Mouse (Mus musculus) naive thymus-derived CD4-positive, alpha-beta T cell, adult 2 months (primary cell): ENCODE measurements around the gene Prm2.

Experiments
- DNase-seq: peaks from one replicate; pipeline ENCODE4 v3.0.0-alpha.2; 2011; ENCODE audit warnings: low read depth

Prm2 gene

DNA sequence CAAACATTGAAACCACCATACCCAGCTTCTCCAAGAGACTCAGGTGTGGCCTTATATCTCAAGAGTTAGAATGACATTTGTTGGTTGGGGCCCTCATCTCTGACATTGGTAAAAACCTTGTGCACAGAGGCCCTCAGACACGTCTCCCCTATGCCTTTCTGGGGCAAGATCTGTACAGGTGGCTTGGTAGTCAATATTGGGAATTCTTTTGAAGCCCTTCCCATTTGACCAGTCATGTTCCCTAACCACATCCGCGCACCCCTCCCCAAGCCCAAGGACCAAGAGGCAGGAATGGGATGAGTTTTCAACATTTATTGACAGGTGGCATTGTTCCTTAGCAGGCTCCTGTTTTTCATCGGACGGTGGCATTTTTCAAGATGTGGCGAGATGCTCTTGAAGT is at the start of gene Prm2:
TSS of gene Prm2 (minus strand) at position 101 of the 400 bp plus-strand sequence.
- DNase-seq: no peak

DNA sequence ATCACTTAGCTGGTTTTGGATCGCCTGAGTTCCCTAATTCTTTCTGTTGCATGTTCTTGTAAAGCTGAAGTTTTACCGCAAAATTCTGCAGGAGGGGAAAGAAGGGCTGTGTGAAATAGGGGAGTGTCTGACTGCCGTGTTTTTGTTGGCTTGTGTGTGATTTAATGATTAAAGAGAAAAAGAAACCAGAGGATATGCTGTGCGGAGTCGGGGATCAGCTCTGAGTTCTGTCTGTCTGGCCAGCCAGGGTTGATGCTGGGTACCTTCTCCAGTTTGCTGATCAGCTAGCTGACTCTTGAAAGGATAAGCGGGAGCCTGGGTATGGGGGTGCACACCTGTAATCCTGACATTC is 48.4 kb upstream of the Prm2 start:
- no peak for DNase-seq

DNA sequence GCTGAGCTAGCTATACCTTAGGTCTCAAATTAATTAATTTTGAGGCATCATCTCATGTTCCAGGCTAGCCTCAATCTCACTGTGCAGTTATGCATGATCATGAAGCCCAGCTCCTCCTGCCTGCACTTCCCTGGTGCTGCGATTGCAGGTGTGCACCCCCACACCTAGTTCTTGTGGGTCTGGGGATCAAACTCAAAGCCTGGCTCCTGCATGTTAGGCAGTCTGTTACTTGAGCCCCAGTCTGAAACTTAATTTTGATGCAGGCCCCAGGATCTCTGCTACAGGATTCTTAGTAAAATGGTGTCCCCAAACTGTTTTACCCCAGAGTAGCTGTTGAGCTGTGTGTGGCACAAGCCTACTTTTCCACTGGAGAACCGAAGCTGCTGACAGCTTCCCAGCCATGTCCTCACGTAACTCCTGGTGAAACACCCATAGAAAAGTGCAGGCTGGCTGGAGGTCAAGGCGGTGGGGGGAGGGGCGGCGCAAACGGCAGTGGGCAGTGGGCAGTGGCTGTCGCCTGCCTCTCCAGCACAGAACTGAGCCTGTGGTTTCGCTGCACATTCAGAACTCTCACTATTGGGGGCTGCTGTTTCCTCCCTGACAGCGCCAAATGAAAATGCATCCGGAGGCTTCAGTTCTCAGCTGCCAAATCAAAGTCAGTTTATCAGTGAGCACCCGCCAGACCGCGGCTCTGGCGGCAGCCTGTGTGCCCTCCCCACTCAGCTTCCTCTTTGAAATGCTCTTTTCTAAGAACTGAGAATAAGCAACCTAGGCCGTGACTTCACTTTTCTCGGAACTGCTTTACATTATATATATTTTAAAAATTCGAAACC is 47.8 kb upstream of the Prm2 start:
- DNase-seq: peak; percentile 84

DNA sequence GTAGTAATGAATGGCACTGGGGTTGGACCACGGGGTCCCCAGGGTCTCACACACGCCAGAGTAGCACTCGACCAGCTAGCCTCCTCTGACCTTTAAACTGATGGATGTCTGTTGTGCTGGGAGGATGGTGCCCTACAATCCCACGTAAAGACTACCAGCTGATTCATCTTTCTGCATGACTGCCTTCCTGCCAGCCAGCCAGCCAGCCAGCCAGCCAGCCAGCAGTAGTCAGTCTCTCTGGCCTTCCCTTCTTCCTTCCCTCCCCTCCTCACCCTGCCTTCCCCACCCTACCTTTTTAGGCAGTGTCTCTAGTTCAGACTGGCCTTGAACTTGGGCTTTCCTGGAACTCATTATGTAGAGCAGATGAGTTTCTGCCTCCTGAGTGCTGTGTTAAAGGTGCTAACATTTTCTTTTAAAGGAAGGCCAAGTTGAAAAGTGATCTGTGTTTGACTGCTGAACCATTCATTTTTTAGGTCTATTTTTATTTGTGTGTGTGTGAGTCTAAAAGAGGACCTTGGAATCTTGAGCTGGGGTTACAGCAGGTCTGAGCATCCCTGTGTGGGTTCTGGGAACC is 46.4 kb upstream of the Prm2 start:
- DNase-seq: peak; percentile 25

DNA sequence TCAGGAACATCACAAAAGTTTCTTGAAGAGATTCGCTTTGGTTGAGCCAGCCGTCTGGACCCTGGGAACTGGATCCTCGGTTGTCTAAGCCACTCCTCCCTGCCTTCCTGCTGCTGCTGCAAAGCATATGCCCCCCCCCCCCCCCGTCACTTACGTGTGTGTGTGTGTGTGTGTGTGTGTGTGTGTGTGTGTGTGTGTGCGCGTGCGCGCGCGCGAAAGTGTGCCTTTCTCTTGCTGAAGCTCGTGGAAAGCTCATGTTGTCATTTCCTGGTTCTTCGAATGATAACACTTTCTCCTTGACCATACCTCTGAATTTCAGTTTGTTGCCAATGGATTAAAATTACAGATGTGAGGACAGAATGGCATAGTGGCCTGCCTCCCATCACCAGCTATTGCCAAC is 44.1 kb upstream of the Prm2 start:
- DNase-seq: peak; percentile 67

- peak; percentile 21 for DNase-seq
These were observed 42.7 kb upstream of the Prm2 start for GRCm38 (mm10) chr16:10838487-10839245.

- peak; percentile 43 for DNase-seq
These were observed 42.0 kb upstream of the Prm2 start for GRCm38 (mm10) chr16:10837903-10838302.

GRCm38 (mm10) chr16:10837250-10837649 is 41.3 kb upstream of the Prm2 start:
- no peak for DNase-seq

GRCm38 (mm10) chr16:10836388-10836787 is 40.5 kb upstream of the Prm2 start:
- no peak for DNase-seq

- peak; percentile 88 for DNase-seq
These were observed 39.1 kb upstream of the Prm2 start, which contains the start of gene Rmi2 for GRCm38 (mm10) chr16:10834911-10835587. Gene Rmi2, plus strand, starts transcription at chr16:10835059.

DNA sequence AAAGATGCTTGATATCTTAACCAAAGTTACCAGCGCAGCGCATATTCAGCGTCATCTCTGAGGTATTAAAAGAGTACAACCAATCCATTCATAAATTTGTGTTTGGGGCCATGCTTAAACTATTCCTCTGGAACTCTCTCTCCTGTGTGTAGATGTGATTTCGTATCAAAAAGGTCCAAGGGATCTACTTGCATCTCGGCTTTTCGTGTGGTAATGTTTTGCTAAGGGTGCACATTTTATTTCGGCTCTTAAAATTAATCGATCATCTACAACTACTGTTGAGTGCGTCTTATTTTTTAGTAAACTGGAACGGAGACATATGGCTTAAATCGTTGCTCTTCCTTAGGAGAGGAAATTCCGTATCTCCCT is 38.6 kb upstream of the Prm2 start:
- no peak for DNase-seq

GRCm38 (mm10) chr16:10828461-10828805 is 32.5 kb upstream of the Prm2 start:
- no peak for DNase-seq

DNA sequence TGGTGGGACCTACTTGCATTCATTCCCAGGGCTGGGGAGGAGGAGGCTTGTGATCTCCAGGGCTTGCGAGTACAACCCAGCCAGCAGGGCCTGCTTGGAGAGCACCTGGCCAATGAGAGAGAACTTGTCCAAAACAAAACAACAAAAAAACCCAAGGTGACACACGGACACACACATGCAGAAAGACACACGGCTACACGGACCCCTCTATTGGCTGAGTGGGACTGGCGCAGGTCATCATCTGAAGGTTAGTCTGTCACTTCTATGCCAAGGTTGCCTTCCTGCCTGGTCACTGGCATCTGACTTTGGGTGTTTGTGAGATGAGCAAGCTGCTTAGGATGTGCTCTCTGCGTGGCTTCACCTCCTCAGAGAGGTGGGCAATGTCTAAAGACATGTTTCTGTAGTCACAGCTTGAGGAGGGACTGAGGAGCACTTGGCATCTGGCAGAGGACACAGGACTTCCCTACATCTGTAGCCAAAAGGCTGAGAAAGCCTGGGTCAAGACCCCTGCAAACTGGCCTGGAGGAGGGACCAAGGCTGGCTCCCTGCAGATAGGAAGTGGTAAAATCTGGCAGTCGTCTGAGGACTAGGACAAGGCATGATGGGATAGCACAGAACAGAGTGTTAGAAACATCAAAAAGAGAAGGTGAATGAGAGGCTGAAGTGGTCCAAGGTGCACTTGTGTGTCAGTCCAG is 32.0 kb upstream of the Prm2 start:
- no peak for DNase-seq

DNA sequence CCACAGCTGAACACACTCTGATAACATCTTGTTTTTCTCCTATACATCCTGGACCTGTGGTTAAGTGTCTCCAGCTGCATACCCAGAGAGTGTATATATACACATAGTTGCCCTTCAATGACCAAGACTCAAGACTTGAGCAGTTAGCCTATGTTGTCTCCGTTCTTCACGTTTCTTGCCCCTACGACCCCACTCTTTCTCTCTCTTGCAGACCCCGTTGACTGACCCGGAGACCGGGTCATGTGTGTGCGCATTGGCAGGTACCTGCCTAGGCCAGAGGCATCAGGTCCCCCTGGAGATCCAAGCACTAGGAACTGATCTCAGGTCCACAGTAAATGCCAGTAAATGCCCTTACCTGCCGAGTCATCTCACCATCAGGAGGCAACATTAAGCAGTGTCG is 31.3 kb upstream of the Prm2 start:
- no peak for DNase-seq

DNA sequence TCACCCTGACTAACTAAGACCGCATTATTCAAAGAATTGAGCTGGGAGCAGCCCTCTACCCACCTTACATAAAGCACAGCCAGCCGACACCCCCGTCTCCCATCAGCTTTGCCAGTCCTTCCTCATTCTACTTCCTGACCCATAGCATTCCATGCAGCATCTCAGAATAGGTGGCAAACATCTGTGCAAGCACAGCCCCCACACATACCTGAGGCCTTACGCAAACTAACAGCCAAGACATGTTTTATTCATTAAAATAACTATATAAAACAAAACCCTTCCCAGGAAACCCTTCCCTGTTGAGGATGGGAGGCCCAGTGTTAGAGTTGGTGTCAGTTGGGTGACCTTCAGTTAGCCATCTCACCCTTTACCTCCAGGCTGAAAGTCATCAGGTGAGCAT is 29.9 kb upstream of the Prm2 start:
- no peak for DNase-seq

DNA sequence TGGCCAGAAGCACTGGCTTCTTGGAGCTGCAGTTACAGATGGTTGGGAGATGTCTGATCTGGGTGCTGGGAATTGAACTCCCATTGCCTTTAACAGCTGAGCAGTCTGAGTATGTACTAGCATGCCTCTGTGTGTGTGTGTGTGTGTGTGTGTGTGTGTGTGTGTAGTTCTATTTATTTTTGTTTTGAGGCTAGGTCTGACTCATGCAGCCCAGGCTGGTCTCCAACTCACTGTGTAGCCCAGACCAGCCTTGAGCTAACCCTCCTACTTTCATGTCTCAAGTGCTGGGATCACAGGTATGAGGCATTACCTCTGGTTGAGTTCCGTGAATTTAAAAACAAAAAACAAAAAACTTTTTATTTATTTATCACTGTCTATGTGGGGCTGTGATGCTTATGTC is 28.6 kb upstream of the Prm2 start:
- DNase-seq: no peak

DNA sequence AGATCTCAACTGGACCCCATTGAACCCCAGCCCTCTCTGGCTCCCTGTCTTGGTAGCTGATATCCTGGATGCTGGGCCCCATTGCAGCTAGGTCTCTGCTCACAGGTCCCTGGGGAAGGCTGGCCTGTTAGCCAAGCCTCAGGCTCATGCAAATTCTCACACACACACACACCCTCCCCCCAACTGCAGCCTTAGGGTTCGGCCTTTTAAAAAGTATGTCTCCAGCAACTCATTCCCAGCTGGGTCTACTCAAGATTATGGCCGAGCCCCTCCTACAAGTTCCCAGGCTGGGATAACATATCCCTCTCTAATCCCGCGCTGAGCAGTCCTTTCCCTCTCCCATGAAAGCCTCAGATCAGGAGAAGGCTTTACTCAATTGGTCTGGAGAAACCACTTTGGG is 25.5 kb upstream of the Prm2 start:
- no peak for DNase-seq

- no peak for DNase-seq
These were observed 24.0 kb upstream of the Prm2 start for GRCm38 (mm10) chr16:10819966-10820365.

DNA sequence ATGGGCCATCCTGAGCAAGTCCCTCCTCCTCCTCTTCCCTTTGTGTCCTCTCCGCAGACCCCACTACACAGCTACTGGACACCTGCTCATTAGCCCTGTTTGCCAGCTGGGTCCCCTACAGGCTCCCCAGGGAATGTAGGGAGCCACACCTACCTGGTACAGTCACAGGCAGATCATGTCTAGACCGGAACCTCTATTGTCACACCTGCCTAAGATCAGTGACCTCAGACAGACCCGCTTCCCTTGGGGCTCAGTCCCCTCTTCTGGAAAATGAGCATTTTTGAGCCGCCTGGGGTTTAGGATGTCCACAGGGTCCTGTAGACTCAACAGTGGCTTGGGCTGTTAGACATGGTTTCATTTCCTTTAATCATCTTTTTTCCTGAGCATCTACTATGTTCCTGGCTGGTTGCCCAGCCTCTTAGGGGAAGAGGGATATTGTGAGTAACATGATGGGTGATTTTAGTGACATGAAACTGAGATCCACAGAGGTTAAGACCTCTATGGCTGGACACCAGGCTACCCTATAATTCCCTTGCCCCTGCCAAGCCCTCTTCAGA is 22.7 kb upstream of the Prm2 start:
- DNase-seq: no peak

- DNase-seq: peak; percentile 33
These were observed 18.9 kb upstream of the Prm2 start for GRCm38 (mm10) chr16:10814864-10815263.

- DNase-seq: no peak
These were observed 17.8 kb upstream of the Prm2 start for GRCm38 (mm10) chr16:10813726-10814125.
